Mouse (Mus musculus) lung, embryonic 14.5 days (tissue): Measurements from ENCODE around the gene Tmem238. TPM values are rescaled to one million over a fixed set of nuclear protein-coding genes. Genes with fewer than 3 reads are reported as not detected.

Experiments
- ATAC-seq: fragments of 200-750 bp; cut with Nextera tagmentation; 2 replicates; pipeline ENCODE4 v1.8.0; 2017; ENCODE audit warnings: mild to moderate bottlenecking, moderate TSS enrichment, moderate library complexity; ENCODE audit not compliant: insufficient read depth
- DNase-seq: peaks from one replicate; pipeline ENCODE4 v3.0.0-alpha.2; 2015
- H3K27ac ChIP-seq: fragments of 300-500 bp; sonication (generic); 2 replicates; pipeline ENCODE4 v1.5.1; 2014; ENCODE audit warnings: low read depth, mild to moderate bottlenecking, moderate library complexity
- H3K27me3 ChIP-seq: fragments of 300-500 bp; sonication (generic); 2 replicates; pipeline ENCODE4 v1.6.1; 2014; ENCODE audit warnings: low read length, control low read depth; ENCODE audit not compliant: insufficient read depth
- H3K36me3 ChIP-seq: fragments of 300-500 bp; sonication (generic); 2 replicates; pipeline ENCODE4 v1.6.1; 2014; ENCODE audit warnings: control low read depth; ENCODE audit not compliant: insufficient read depth
- H3K4me1 ChIP-seq: fragments of 300-500 bp; sonication (generic); 2 replicates; pipeline ENCODE4 v1.6.1; 2014; ENCODE audit warnings: antibody characterized with exemption, control low read depth; ENCODE audit not compliant: insufficient read depth
- H3K4me2 ChIP-seq: fragments of 300-500 bp; sonication (generic); 2 replicates; pipeline ENCODE4 v1.6.1; 2014; ENCODE audit warnings: mild to moderate bottlenecking
- H3K4me3 ChIP-seq: fragments of 300-500 bp; sonication (generic); 2 replicates; pipeline ENCODE4 v1.5.1; 2014; ENCODE audit warnings: low read depth, low read length
- H3K9ac ChIP-seq: fragments of 300-500 bp; sonication (generic); 2 replicates; pipeline ENCODE4 v1.6.1; 2014
- H3K9me3 ChIP-seq: fragments of 300-500 bp; sonication (generic); 2 replicates; pipeline ENCODE4 v1.6.1; 2016; ENCODE audit warnings: low read depth, low read length, control low read depth
- CTCF ChIP-seq: IDR thresholded peaks from 2 replicates; pipeline ENCODE4 v1.5.1; 2016; ENCODE audit warnings: antibody characterized with exemption, low read depth
- WGBS: fragments of 180-500 bp; shearing (Covaris S2); extraction: QIAGEN DNeasy Blood & Tissue Kit; methylation state at CpG from one replicate; pipeline ENCODE4 v1.1.7; 2014; 5-methylcytosine and 5-hydroxymethylcytosine counted together
- polyA plus RNA-seq: library from polyadenylated mRNA; unstranded; fragments of >200 nt; fragmentation: Nextera tagmentation; extraction: Ambion mirVana; gene quantifications from 2 replicates; pipeline ENCODE4 v1.2.1, GENCODE M21; 2014

The Tmem238 gene
- polyA plus RNA-seq, 1 experiment from 2014 or later, result 11.7 TPM

DNA sequence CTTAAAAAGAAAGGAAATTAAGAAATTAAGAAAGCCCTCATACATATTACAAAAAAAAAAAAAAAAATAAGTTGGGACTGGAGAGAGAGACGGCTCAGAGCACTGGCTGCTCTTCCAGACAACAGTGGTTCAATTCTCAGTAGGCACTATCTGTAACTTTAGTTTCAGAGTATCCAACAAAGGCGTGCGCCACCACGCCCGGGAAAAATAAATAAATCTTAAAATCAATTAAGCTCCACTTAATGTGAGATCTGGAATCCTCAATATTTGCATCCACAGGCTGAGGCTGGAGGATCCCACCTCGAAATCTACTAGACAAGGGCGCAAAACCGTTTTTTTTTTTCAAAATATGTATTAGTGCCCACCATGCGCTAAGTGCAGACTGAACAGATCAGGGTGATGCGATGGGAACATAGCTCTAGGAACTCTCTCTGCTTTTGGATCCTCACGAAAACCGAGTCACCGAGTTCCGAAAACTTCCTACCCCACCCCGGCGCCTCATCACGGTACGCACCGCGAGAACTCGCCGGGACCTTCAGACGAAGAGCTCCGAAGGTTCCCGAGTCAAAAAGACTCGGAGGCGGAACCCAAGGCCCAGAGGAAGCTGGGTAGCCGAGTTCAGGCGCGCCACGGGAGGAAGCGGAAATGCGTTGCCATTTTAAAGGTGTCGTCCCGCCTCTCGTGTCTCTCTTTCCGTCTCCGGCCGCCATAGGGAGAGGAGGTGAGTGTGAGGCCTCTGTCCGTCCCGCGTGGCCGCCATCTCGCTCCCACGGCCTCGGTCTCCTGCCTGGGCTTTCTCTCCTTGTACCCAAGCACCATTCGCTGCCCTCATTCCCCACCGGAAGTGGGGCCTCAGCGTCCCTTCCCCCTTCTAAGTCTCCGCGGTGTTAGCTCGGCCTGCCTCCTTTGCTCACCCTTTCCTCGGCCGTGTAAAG is 3.1 kb upstream of the Tmem238 start, which contains the start of gene Rpl28:
Gene Rpl28 (plus strand): TSS at position 597 of the 935 bp plus-strand sequence.
- ATAC-seq, result peak; percentile 87
- peak within 1 kb of the TSS; percentile 81 for H3K4me2 ChIP-seq
- H3K4me1 ChIP-seq, result peaks cover 5% of the 10 kb centered on the region; the same call in 1 of the 2 replicates
- H3K27ac ChIP-seq, result peak within 1 kb of the TSS; percentile 98
- WGBS, result 1% methylated on average over 54 of the region's 54 CpGs
- TF ChIP-seq CTCF, result no peak
- H3K27me3 ChIP-seq, result peaks cover 6% of the 10 kb centered on the region; the same call in 1 of the 2 replicates
- peaks cover 41% of the 10 kb centered on the region for H3K36me3 ChIP-seq
- peak; percentile 99 for DNase-seq
- H3K9me3 ChIP-seq, result no peaks in the 10 kb centered on the region
- H3K9ac ChIP-seq, result peak within 1 kb of the TSS; percentile 97
- H3K4me3 ChIP-seq, result peak within 1 kb of the TSS; percentile 81

DNA sequence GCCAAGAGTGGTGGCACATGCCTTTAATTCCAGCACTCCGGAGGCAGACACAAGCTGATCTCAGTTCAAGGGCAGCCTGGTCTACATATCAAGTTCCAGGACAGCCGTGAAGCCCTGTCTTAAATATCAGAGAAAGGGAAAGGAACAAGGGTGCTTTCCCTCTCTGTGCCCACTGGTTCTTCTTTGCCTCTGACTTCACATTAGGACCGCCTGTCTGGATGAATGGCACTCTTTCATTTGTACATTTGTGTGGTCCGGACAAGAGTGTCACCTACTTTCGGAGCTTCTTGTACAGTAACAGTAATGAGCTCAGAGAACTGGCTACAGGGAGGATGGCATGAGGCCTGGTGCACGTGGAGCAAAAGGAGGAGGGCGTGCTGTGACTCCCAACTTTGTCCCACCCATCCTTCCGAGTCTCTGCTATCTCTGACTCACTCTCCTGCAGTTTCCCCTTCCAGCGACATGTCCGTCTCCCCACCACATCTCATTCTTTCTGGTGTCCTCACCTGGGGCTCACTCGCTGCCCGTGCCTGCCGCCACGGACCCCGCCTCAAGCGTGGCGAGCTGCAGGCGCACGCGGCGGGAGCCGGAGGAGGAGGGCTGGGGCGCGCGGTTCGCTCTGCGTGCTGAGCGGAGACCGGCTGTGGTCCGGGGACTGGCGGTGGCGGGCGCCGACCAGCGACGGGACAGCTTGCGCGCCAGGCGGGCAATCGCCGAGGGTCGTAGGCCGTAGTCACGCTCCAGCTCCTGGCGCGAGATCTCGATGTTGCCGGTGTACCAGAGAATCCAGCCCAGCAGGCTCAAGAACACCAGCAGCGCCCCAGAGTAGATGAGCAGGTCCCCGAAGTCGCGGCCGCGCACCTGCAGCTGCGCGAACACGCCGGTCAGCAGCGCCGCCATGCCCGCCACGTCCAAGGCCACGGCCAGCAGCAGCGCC is 689 bp downstream of the Tmem238 start:
- TF ChIP-seq CTCF, result peak; percentile 14; the same call in 1 of the 2 replicates
- Histone ChIP-seq H3K27ac (peak overlapping the region; percentile 88), H3K27me3 (peaks cover 6% of the 10 kb centered on the region; the same call in 1 of the 2 replicates), H3K9me3 (no peaks in the 10 kb centered on the region), H3K4me2 (peak overlapping the region; percentile 94), H3K4me3 (peak overlapping the region; percentile 58), H3K9ac (peak overlapping the region; percentile 80), H3K4me1 (0 out of 2 replicates have a peak, but pooled peaks cover 5% of the 10 kb centered on the region), H3K36me3 (peaks cover 3% of the 10 kb centered on the region)
- peak; percentile 79 for DNase-seq
- 2% methylated on average over 64 of the region's 64 CpGs for WGBS
- peak; percentile 44 for ATAC-seq

DNA sequence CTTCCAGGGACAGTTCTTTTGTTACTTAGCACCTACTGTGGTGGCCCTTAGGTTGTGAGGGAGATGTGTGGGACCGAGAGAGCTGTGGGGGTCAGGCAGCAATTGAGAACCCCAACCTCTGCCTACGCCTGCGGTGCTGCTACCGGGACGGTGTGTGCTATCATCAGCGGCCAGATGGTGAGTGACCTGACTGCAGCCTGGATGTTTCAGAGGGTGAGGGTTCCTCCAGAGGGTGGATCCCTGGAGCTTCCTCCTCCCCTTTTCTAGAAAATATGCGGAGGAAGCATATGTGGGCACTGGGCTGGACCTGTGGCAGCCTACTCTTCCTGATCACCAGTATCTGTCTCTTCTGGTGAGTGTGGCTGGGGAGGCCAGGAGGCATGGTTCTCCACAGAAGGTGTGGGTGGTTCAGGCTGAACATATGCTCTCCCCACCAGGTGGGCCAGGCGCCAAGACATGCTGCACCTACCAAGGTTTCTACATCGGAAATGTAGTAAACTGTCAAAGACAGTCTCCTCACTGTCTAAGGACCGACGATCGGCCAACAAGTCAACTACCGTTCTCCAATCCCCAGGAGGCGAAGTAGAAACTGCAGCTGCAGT is 5.7 kb downstream of the Tmem238 start:
- 71% methylated on average over 14 of the region's 14 CpGs for WGBS
- DNase-seq (no peak), ATAC-seq (no peak)
- peaks cover 8% of the 10 kb centered on the region; the same call in 1 of the 2 replicates for H3K4me1 ChIP-seq
- no peak overlapping the region for H3K4me3 ChIP-seq
- no peaks in the 10 kb centered on the region for H3K36me3 ChIP-seq
- no peak for TF ChIP-seq CTCF
- no peak overlapping the region for H3K9ac ChIP-seq
- no peak overlapping the region for H3K27ac ChIP-seq
- H3K27me3 ChIP-seq, result peaks cover 4% of the 10 kb centered on the region; the same call in 1 of the 2 replicates
- H3K9me3 ChIP-seq, result no peaks in the 10 kb centered on the region
- no peak overlapping the region for H3K4me2 ChIP-seq

DNA sequence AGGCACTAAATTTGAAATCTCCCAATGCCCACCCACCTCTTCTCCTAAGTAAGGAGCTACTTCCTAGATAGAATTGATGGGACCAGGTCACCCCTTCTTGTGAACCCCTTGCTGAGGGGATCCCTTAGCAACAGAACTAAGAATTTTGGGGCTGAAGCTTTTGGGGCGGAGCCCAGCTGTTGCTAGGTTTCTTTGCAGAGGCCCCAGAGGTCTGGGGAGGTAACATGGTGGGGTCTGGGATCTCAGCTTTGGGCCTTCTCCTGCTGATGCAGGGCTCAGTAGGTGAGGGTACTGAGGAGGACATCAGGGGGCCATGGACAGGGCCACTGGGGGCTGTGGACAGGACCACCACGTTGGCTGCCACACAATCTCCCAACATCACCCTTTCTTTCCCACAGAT is 6.7 kb downstream of the Tmem238 start, which contains the start of the genes Il11 and Tmem190:
Gene Il11 (minus strand): TSS at position 101 of the 400 bp plus-strand sequence.
Gene Tmem190 (plus strand): TSS at position 179 of the 400 bp plus-strand sequence.
- WGBS, result 66% methylated on average over 2 of the region's 2 CpGs

DNA sequence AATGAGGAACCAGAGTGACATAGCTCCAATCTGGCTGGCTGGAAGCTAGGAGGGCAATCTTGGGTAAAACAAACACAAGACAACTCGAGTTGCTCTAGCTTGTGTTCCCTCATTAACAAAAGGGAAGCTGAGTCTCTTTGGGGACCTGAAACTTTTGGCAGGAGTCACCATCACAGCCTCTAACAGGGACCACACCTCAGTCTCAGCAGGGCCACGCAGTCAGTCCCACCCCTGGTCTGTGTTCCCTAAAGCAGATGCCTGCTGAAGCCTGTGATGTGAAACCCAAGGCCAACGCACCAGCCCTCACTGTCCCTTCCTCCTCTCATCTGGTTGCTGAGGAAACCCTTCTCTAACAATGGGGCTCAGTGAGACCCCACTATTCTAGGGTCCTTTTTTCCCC is 7.3 kb downstream of the Tmem238 start:
- H3K9ac ChIP-seq, result no peak overlapping the region
- no peak overlapping the region for H3K4me3 ChIP-seq
- no peak overlapping the region for H3K4me2 ChIP-seq
- ATAC-seq (no peak), DNase-seq (no peak)
- 38% methylated on average over 3 of the region's 3 CpGs for WGBS
- H3K36me3 ChIP-seq, result no peaks in the 10 kb centered on the region
- H3K27ac ChIP-seq, result no peak overlapping the region
- peaks cover 20% of the 10 kb centered on the region for H3K27me3 ChIP-seq
- no peaks in the 10 kb centered on the region for H3K9me3 ChIP-seq
- peaks cover 3% of the 10 kb centered on the region; the same call in 1 of the 2 replicates for H3K4me1 ChIP-seq
- no peak for TF ChIP-seq CTCF

More for the DNA sequence above, 6.7 kb downstream of the Tmem238 start, which contains the start of the genes Il11 and Tmem190:
- no peak for DNase-seq
- no peak for ATAC-seq
- Histone ChIP-seq H3K4me3 (no peak within 1 kb of the TSS), H3K4me2 (no peak within 1 kb of the TSS), H3K4me1 (peaks cover 3% of the 10 kb centered on the region; the same call in 1 of the 2 replicates), H3K27ac (no peak within 1 kb of the TSS), H3K9ac (no peak within 1 kb of the TSS), H3K9me3 (no peaks in the 10 kb centered on the region), H3K27me3 (peaks cover 14% of the 10 kb centered on the region), H3K36me3 (no peaks in the 10 kb centered on the region)
- no peak for TF ChIP-seq CTCF

DNA sequence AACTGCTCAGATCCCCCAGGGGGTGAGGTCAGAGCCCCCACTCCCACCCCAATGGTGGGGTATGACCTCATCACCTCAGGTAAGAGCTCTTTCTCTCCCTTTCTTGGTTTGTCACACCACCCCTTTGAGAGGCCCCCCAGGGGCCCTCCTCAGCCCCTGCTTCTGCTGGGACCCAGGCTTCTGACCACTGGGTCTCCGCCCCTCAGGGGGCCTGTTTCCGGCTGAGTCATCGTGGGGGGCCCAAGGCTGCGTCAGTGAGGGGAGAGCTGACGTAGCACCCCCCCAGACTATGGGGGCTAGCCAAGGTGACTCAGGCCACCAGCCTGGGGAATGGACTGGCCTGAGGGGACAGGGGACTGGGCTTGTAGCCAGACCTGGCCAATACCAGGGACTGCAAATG is 9.5 kb downstream of the Tmem238 start:
- peaks cover 34% of the 10 kb centered on the region for H3K27me3 ChIP-seq
- TF ChIP-seq CTCF, result no peak
- 31% methylated on average over 5 of the region's 5 CpGs for WGBS

More for the DNA sequence above, 9.5 kb downstream of the Tmem238 start:
- H3K36me3 ChIP-seq, result no peaks in the 10 kb centered on the region
- no peak overlapping the region for H3K27ac ChIP-seq
- ATAC-seq (no peak), DNase-seq (no peak)
- H3K4me3 ChIP-seq, result no peak overlapping the region
- H3K4me1 ChIP-seq, result peaks cover 3% of the 10 kb centered on the region; the same call in 1 of the 2 replicates
- no peak overlapping the region for H3K9ac ChIP-seq
- no peaks in the 10 kb centered on the region for H3K9me3 ChIP-seq
- H3K4me2 ChIP-seq, result no peak overlapping the region
